Mouse (Mus musculus): ENCODE results near the gene Osbpl10.
"Not testable (repeated sequence)": the region's sequence is repeated elsewhere in the genome, so short reads cannot be mapped to it uniquely, and the experiment has no call there.

The Osbpl10 gene

GRCm38 (mm10) chr9:114985741-114986140 lies 7.4 kb downstream of the Osbpl10 start:
- DNase-seq (ENCODE audit: low spot score): no peak

GRCm38 (mm10) chr9:114986361-114986760 lies 8.0 kb downstream of the Osbpl10 start:
- no peak for DNase-seq (ENCODE audit: low spot score)

GRCm38 (mm10) chr9:114988029-114988428 lies 9.7 kb downstream of the Osbpl10 start:
- DNase-seq (ENCODE audit: low spot score): no peak

- no peak for DNase-seq (ENCODE audit: low spot score)
Observed at GRCm38 (mm10) chr9:114988610-114989327, 10.4 kb downstream of the Osbpl10 start.

- DNase-seq (ENCODE audit: low spot score): no peak
Observed at GRCm38 (mm10) chr9:114990421-114990820, 12.1 kb downstream of the Osbpl10 start.

- no peak for DNase-seq (ENCODE audit: low spot score)
Observed at GRCm38 (mm10) chr9:114992528-114992927, 14.2 kb downstream of the Osbpl10 start.

- no peak for DNase-seq (ENCODE audit: low spot score)
Observed at GRCm38 (mm10) chr9:114995250-114995649, 16.9 kb downstream of the Osbpl10 start.

- DNase-seq (ENCODE audit: low spot score): no peak
Observed at GRCm38 (mm10) chr9:114995716-114996115, 17.3 kb downstream of the Osbpl10 start.

- no peak for DNase-seq (ENCODE audit: low spot score)
Observed at GRCm38 (mm10) chr9:114996489-114996888, 18.1 kb downstream of the Osbpl10 start.

GRCm38 (mm10) chr9:114999010-114999770 lies 20.8 kb downstream of the Osbpl10 start:
- DNase-seq (ENCODE audit: low spot score): no peak

- no peak for DNase-seq (ENCODE audit: low spot score)
Observed at GRCm38 (mm10) chr9:114999771-115000146, 21.4 kb downstream of the Osbpl10 start.

GRCm38 (mm10) chr9:115005446-115005845 lies 27.1 kb downstream of the Osbpl10 start:
- DNase-seq (ENCODE audit: low spot score): no peak

GRCm38 (mm10) chr9:115007776-115008175 lies 29.4 kb downstream of the Osbpl10 start:
- DNase-seq (ENCODE audit: low spot score): no peak

- no peak for DNase-seq (ENCODE audit: low spot score)
Observed at GRCm38 (mm10) chr9:115008194-115008593, 29.8 kb downstream of the Osbpl10 start.

- DNase-seq (ENCODE audit: low spot score): no peak
Observed at GRCm38 (mm10) chr9:115012367-115012766, 34.0 kb downstream of the Osbpl10 start.

GRCm38 (mm10) chr9:115020141-115020540 lies 41.8 kb downstream of the Osbpl10 start:
- no peak for DNase-seq (ENCODE audit: low spot score)

GRCm38 (mm10) chr9:115021419-115021818 lies 43.0 kb downstream of the Osbpl10 start:
- DNase-seq (ENCODE audit: low spot score): no peak

- no peak for DNase-seq (ENCODE audit: low spot score)
Observed at GRCm38 (mm10) chr9:115023137-115023536, 44.8 kb downstream of the Osbpl10 start.

- no peak for DNase-seq (ENCODE audit: low spot score)
Observed at GRCm38 (mm10) chr9:115023708-115024383, 45.5 kb downstream of the Osbpl10 start.

GRCm38 (mm10) chr9:115029307-115029706 lies 50.9 kb downstream of the Osbpl10 start:
- DNase-seq (ENCODE audit: low spot score): no peak

GRCm38 (mm10) chr9:115030581-115030980 lies 52.2 kb downstream of the Osbpl10 start:
- DNase-seq (ENCODE audit: low spot score): no peak

GRCm38 (mm10) chr9:115031046-115031445 lies 52.7 kb downstream of the Osbpl10 start:
- DNase-seq (ENCODE audit: low spot score): not testable (repeated sequence)

GRCm38 (mm10) chr9:115032786-115033185 lies 54.4 kb downstream of the Osbpl10 start:
- DNase-seq (ENCODE audit: low spot score): no peak
